ENCODE assay signal across 8 mouse cellular contexts in genomic region chr3:105958204-105958603, GRCm38 (mm10). TPM values are rescaled to one million over a fixed set of nuclear protein-coding genes. Genes with fewer than 3 reads are reported as not detected.
DNase-seq lines count a peak whose midpoint lies in the region; ATAC-seq and TF ChIP-seq lines count a peak whose summit lies in the region.

No protein-coding gene starts in this region.

- DNase-seq in lung, adult 2 months = no peak
- no peak for DNase-seq in lung, adult 18-20 months
- no peak for DNase-seq in embryonic facial prominence, embryonic 10.5 days (ENCODE audit: low spot score)
- no peak for DNase-seq in intestine, embryonic 14.5 days (ENCODE audit: low spot score)
- DNase-seq in frontal cortex, postnatal 10 days (ENCODE audit: low spot score in 2 of 2) = no peak
- DNase-seq in adrenal gland, postnatal 4 days (ENCODE audit: low spot score in 2 of 2) = no peak
- DNase-seq in spleen, adult 18-20 months = no peak

- ATAC-seq in intestine, embryonic 14.5 days (replicated peaks; ENCODE audit: low FRiP score, low TSS enrichment, low read depth) = no peak
- no peak for ATAC-seq in neural tube, embryonic 13.5 days (ENCODE audit: low read depth)

- TF ChIP-seq POLR2A in lung, adult 2 months (IDR thresholded peaks at IDR 0.05; ENCODE audit: borderline replicate concordance, extremely low read depth, low read depth, low read length) = no peak

- peak overlapping the region; percentile 95 for H3K4me3 ChIP-seq in lung, adult 2 months (replicated peaks; ENCODE audit: extremely low read depth, low read depth, low read length)
- peak overlapping the region; percentile 97 for H3K4me3 ChIP-seq in embryonic facial prominence, embryonic 10.5 days
- H3K4me3 ChIP-seq in intestine, embryonic 14.5 days (ENCODE audit: low read depth, low read length) = peak overlapping the region; percentile 59
- H3K4me3 ChIP-seq in neural tube, embryonic 13.5 days = peak overlapping the region; percentile 57

- H3K4me1 ChIP-seq in lung, adult 2 months (ENCODE audit: control insufficient read depth, insufficient read depth, low read length) = peaks cover 11% of the 10 kb centered on the region
- H3K4me1 ChIP-seq in embryonic facial prominence, embryonic 10.5 days = peaks cover 26% of the 10 kb centered on the region
- peaks cover 24% of the 10 kb centered on the region for H3K4me1 ChIP-seq in intestine, embryonic 14.5 days (replicated peaks; ENCODE audit: control insufficient read depth, insufficient read depth, low read length)
- peaks cover 39% of the 10 kb centered on the region for H3K4me1 ChIP-seq in neural tube, embryonic 13.5 days (replicated peaks)

- no peak for TF ChIP-seq CTCF in lung, adult 2 months (IDR thresholded peaks at IDR 0.05; ENCODE audit: insufficient read depth, low read length)

- peak overlapping the region; percentile 82 for H3K4me2 ChIP-seq in intestine, embryonic 14.5 days (ENCODE audit: low read length)
- peak overlapping the region; percentile 83 for H3K4me2 ChIP-seq in neural tube, embryonic 13.5 days

- H3K27me3 ChIP-seq in embryonic facial prominence, embryonic 10.5 days (replicated peaks; ENCODE audit: low read depth, poor library complexity, severe bottlenecking) = no peaks in the 10 kb centered on the region
- no peaks in the 10 kb centered on the region for H3K27me3 ChIP-seq in intestine, embryonic 14.5 days (replicated peaks; ENCODE audit: control insufficient read depth, insufficient read depth, low read length)
- H3K27me3 ChIP-seq in neural tube, embryonic 13.5 days = no peaks in the 10 kb centered on the region

- H3K27ac ChIP-seq in embryonic facial prominence, embryonic 10.5 days (replicated peaks) = peak overlapping the region; percentile 96
- no peak overlapping the region for H3K27ac ChIP-seq in intestine, embryonic 14.5 days (ENCODE audit: low read depth)
- peak overlapping the region; percentile 90; the same call in 1 of the 2 replicates for H3K27ac ChIP-seq in neural tube, embryonic 13.5 days (replicated peaks)

- no peaks in the 10 kb centered on the region for H3K9me3 ChIP-seq in embryonic facial prominence, embryonic 10.5 days
- no peaks in the 10 kb centered on the region for H3K9me3 ChIP-seq in intestine, embryonic 14.5 days (ENCODE audit: control insufficient read depth, low read length)
- H3K9me3 ChIP-seq in neural tube, embryonic 13.5 days = no peaks in the 10 kb centered on the region

- H3K36me3 ChIP-seq in embryonic facial prominence, embryonic 10.5 days (replicated peaks) = peaks cover 69% of the 10 kb centered on the region
- H3K36me3 ChIP-seq in intestine, embryonic 14.5 days (ENCODE audit: control insufficient read depth, insufficient read depth, low read length) = peaks cover 64% of the 10 kb centered on the region
- peaks cover 46% of the 10 kb centered on the region for H3K36me3 ChIP-seq in neural tube, embryonic 13.5 days

- WGBS in lung, adult 2 months = 37% methylated on average over 5 of the region's 5 CpGs
- 49% methylated on average over 5 of the region's 5 CpGs for WGBS in embryonic facial prominence, embryonic 10.5 days
- WGBS in intestine, embryonic 14.5 days = 43% methylated on average over 5 of the region's 5 CpGs
- 47% methylated on average over 5 of the region's 5 CpGs for WGBS in neural tube, embryonic 13.5 days

- H3K9ac ChIP-seq in intestine, embryonic 14.5 days (ENCODE audit: low read length) = peak overlapping the region; percentile 97
- H3K9ac ChIP-seq in neural tube, embryonic 13.5 days = peak overlapping the region; percentile 91

RNA-seq across cellular contexts. Expression of gene Wdr77, which starts 1.0 kb away (rescaled TPM):
- polyA plus RNA-seq in lung, adult 2 months (2012; rRNA removed) = 16.7 and 31.0 TPM in 2 replicates
- polyA plus RNA-seq in embryonic facial prominence, embryonic 10.5 days (2016; fragmentation: Nextera tagmentation; extraction: Ambion mirVana) = 180 and 193 TPM in 2 replicates
- 159 and 169 TPM in 2 replicates for polyA plus RNA-seq in intestine, embryonic 14.5 days (2014; fragmentation: Nextera tagmentation; extraction: Ambion mirVana)
- 89.3 and 94.1 TPM in 2 replicates for polyA plus RNA-seq in neural tube, embryonic 13.5 days (2015; fragmentation: Nextera tagmentation; extraction: Ambion mirVana)
- 10 to 100 TPM; 74.0 to 76.3 TPM for total RNA-seq in adrenal gland, postnatal 4 days (2021)

RNA-seq across cellular contexts. Expression of gene Atp5f1, which starts 1.7 kb away (rescaled TPM):
- polyA plus RNA-seq in lung, adult 2 months (2012; rRNA removed) = 68.9 and 81.7 TPM in 2 replicates
- 459 and 473 TPM in 2 replicates for polyA plus RNA-seq in embryonic facial prominence, embryonic 10.5 days (2016; fragmentation: Nextera tagmentation; extraction: Ambion mirVana)
- polyA plus RNA-seq in intestine, embryonic 14.5 days (2014; fragmentation: Nextera tagmentation; extraction: Ambion mirVana) = 498 and 500 TPM in 2 replicates
- 612 and 654 TPM in 2 replicates for polyA plus RNA-seq in neural tube, embryonic 13.5 days (2015; fragmentation: Nextera tagmentation; extraction: Ambion mirVana)
- total RNA-seq in adrenal gland, postnatal 4 days (2021) = 100 to 1,000 TPM; 328 to 331 TPM

RNA-seq across cellular contexts. Expression of gene Ovgp1, which starts 15.3 kb away (rescaled TPM):
- polyA plus RNA-seq in lung, adult 2 months (2012; rRNA removed) = 0.68 and 1.4 TPM in 2 replicates
- 2.0 and 2.7 TPM in 2 replicates for polyA plus RNA-seq in embryonic facial prominence, embryonic 10.5 days (2016; fragmentation: Nextera tagmentation; extraction: Ambion mirVana)
- polyA plus RNA-seq in intestine, embryonic 14.5 days (2014; fragmentation: Nextera tagmentation; extraction: Ambion mirVana) = 1.1 and 1.8 TPM in 2 replicates
- 3.1 and 4.1 TPM in 2 replicates for polyA plus RNA-seq in neural tube, embryonic 13.5 days (2015; fragmentation: Nextera tagmentation; extraction: Ambion mirVana)
- 1 to 10 TPM; 1.7 to 2.0 TPM for total RNA-seq in adrenal gland, postnatal 4 days (2021)

RNA-seq across cellular contexts. Expression of gene I830077J02Rik, which starts 25.7 kb away (rescaled TPM):
- polyA plus RNA-seq in lung, adult 2 months (2012; rRNA removed) = 2.3 and 3.7 TPM in 2 replicates
- 0.34 and 0.61 TPM in 2 replicates for polyA plus RNA-seq in embryonic facial prominence, embryonic 10.5 days (2016; fragmentation: Nextera tagmentation; extraction: Ambion mirVana)
- polyA plus RNA-seq in intestine, embryonic 14.5 days (2014; fragmentation: Nextera tagmentation; extraction: Ambion mirVana) = 1.1 and 1.2 TPM in 2 replicates
- polyA plus RNA-seq in neural tube, embryonic 13.5 days (2015; fragmentation: Nextera tagmentation; extraction: Ambion mirVana) = 0.21 and 0.33 TPM in 2 replicates
- total RNA-seq in adrenal gland, postnatal 4 days (2021) = 1 to 10 TPM in 1 of 2 experiments, under 1 TPM in 1; 0.78 to 1.0 TPM

RNA-seq across cellular contexts. Expression of gene Pifo, which starts 56.2 kb away (rescaled TPM):
- polyA plus RNA-seq in lung, adult 2 months (2012; rRNA removed) = 5.5 and 8.0 TPM in 2 replicates
- 0.21 and 0.79 TPM in 2 replicates for polyA plus RNA-seq in embryonic facial prominence, embryonic 10.5 days (2016; fragmentation: Nextera tagmentation; extraction: Ambion mirVana)
- polyA plus RNA-seq in intestine, embryonic 14.5 days (2014; fragmentation: Nextera tagmentation; extraction: Ambion mirVana) = not detected in 2 replicates
- polyA plus RNA-seq in neural tube, embryonic 13.5 days (2015; fragmentation: Nextera tagmentation; extraction: Ambion mirVana) = 0.52 and 1.5 TPM in 2 replicates
- not detected for total RNA-seq in adrenal gland, postnatal 4 days (2021)
